Mouse (Mus musculus) heart, embryonic 13.5 days (tissue): ENCODE results near the gene Trim11. TPM values are rescaled to one million over a fixed set of nuclear protein-coding genes. Genes with fewer than 3 reads are reported as not detected.
A peak's percentile ranks its signal among the peaks of the same experiment; 100 is the strongest.
"Not testable (repeated sequence)": the region's sequence is repeated elsewhere in the genome, so short reads cannot be mapped to it uniquely, and the experiment has no call there.

Experiments
- ATAC-seq: fragments of 200-750 bp; cut with Nextera tagmentation; 2 replicates; pipeline ENCODE4 v1.8.0; 2017; ENCODE audit warnings: moderate TSS enrichment; ENCODE audit not compliant: insufficient number of reproducible peaks, low FRiP score, low TSS enrichment; ENCODE audit errors: extremely low read depth
- H3K27ac ChIP-seq: fragments of 300-500 bp; sonication (generic); replicated peaks from 2 replicates; pipeline ENCODE4 v1.5.1; 2015; ENCODE audit warnings: moderate library complexity, mild to moderate bottlenecking, inconsistent platforms
- H3K27me3 ChIP-seq: fragments of 300-500 bp; sonication (generic); replicated peaks from 2 replicates; pipeline ENCODE4 v1.6.1; 2015; ENCODE audit warnings: mild to moderate bottlenecking, inconsistent platforms
- H3K36me3 ChIP-seq: fragments of 300-500 bp; sonication (generic); 2 replicates; pipeline ENCODE4 v1.6.1; 2015; ENCODE audit warnings: mild to moderate bottlenecking, inconsistent platforms
- H3K4me1 ChIP-seq: fragments of 300-500 bp; sonication (generic); 2 replicates; pipeline ENCODE4 v1.6.1; 2015; ENCODE audit warnings: inconsistent platforms
- H3K4me2 ChIP-seq: fragments of 300-500 bp; sonication (generic); 2 replicates; pipeline ENCODE4 v1.6.1; 2015; ENCODE audit warnings: inconsistent platforms, mild to moderate bottlenecking, moderate library complexity
- H3K4me3 ChIP-seq: fragments of 300-500 bp; sonication (generic); 2 replicates; pipeline ENCODE4 v1.5.1; 2015; ENCODE audit warnings: moderate library complexity, mild to moderate bottlenecking, inconsistent platforms
- H3K9ac ChIP-seq: fragments of 300-500 bp; sonication (generic); 2 replicates; pipeline ENCODE4 v1.6.1; 2015; ENCODE audit warnings: inconsistent platforms, mild to moderate bottlenecking, moderate library complexity
- H3K9me3 ChIP-seq: fragments of 300-500 bp; sonication (generic); 2 replicates; pipeline ENCODE4 v1.6.1; 2016; ENCODE audit warnings: inconsistent platforms
- WGBS: fragments of 180-500 bp; shearing (Covaris S2); methylation state at CpG from one replicate; pipeline ENCODE4 v1.1.7; 2015; ENCODE audit warnings: mixed read lengths; 5-methylcytosine and 5-hydroxymethylcytosine counted together
- polyA plus RNA-seq: library from polyadenylated mRNA; unstranded; fragments of >200 nt; fragmentation: Nextera tagmentation; extraction: Ambion mirVana; gene quantifications from 2 replicates; pipeline ENCODE4 v1.2.1, GENCODE M21; 2015

The Trim11 gene
- polyA plus RNA-seq, 1 experiment from 2014 or later, result 25.6 TPM

DNA sequence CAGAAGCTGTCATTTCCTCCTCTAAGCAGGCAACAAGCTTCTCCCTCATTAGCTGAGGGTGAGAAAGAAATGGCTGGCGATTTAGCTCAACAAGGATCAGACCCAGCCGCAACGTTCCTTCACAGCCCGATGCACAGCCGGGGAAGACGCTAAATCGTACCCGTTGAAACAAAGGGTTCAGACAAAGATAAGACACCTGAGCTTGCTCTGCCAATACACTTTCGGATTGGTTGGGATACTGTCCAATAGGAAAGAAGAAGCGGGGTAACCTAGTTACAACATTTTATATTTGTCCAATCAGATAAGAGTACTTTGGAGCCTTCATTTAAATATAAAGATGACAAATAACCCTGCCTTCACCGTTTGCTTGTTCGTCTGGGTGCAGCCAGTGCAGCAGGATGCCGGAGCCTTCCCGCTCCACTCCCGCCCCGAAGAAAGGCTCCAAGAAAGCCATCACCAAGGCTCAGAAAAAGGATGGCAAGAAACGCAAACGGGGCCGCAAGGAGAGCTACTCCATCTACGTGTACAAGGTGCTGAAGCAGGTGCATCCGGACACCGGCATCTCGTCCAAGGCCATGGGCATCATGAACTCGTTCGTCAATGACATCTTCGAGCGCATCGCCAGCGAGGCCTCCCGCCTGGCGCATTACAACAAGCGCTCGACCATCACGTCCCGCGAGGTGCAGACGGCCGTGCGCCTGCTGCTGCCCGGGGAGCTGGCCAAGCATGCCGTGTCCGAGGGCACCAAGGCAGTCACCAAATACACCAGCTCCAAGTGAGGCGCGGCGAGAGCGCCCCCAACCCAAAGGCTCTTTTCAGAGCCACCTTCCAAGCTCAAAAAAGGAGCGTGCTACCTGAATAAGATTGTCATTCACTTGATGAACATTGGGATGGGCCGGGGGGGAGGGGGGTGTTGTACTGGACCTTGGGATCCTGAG, 29.1 kb upstream of the Trim11 start, which contains the start of gene Hist3h2ba:
Hist3h2ba (plus strand) TSS at position 379 of the 938 bp plus-strand sequence.
- peak within 1 kb of the TSS; percentile 73 for H3K4me2 ChIP-seq
- 1% methylated on average over 48 of the region's 48 CpGs for WGBS
- H3K9ac ChIP-seq, result peak within 1 kb of the TSS; percentile 77
- peaks cover 29% of the 10 kb centered on the region for H3K4me1 ChIP-seq
- peak within 1 kb of the TSS; percentile 80 for H3K27ac ChIP-seq
- H3K27me3 ChIP-seq, result peaks cover 74% of the 10 kb centered on the region
- peak; percentile 60; the same call in 1 of the 2 replicates for ATAC-seq
- no peaks in the 10 kb centered on the region for H3K36me3 ChIP-seq
- peak within 1 kb of the TSS; percentile 52 for H3K4me3 ChIP-seq
- H3K9me3 ChIP-seq, result no peaks in the 10 kb centered on the region

GRCm38 (mm10) chr11:58949480-58950431, 28.1 kb upstream of the Trim11 start:
- Histone ChIP-seq H3K4me2 (peak overlapping the region; percentile 73), H3K36me3 (no peaks in the 10 kb centered on the region), H3K27ac (peak overlapping the region; percentile 80), H3K4me3 (peak overlapping the region; percentile 52), H3K4me1 (peaks cover 29% of the 10 kb centered on the region), H3K9me3 (no peaks in the 10 kb centered on the region), H3K9ac (peak overlapping the region; percentile 77), H3K27me3 (peaks cover 65% of the 10 kb centered on the region)
- 16% methylated on average over 20 of the region's 20 CpGs for WGBS
- no peak for ATAC-seq

DNA sequence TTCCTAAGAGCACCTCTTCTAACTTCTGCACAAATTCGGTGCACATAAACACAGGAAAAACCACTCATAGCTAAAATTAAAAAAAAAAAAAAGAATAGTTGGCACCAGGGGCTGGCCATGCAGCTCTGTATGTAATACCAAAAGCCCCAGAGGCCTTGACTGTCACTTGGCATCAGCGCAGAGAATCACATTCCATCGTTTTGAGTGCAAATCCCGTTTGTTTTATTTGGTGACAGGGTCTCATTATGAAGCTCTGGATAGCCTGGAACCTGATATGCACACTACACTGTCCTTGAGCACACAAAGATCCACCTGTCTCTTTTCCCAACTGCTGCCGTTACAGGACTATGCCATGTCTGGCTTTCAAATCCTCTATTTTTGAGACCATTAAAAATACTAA, 26.7 kb upstream of the Trim11 start:
- no peak overlapping the region for H3K4me2 ChIP-seq
- H3K9me3 ChIP-seq, result no peaks in the 10 kb centered on the region
- no peak overlapping the region for H3K9ac ChIP-seq
- 72% methylated on average over 5 of the region's 5 CpGs for WGBS
- H3K27ac ChIP-seq, result no peak overlapping the region
- H3K4me3 ChIP-seq, result no peak overlapping the region
- no peak for ATAC-seq
- peaks cover 36% of the 10 kb centered on the region for H3K4me1 ChIP-seq
- no peaks in the 10 kb centered on the region for H3K36me3 ChIP-seq
- H3K27me3 ChIP-seq, result peaks cover 51% of the 10 kb centered on the region

- peaks cover 16% of the 10 kb centered on the region for H3K36me3 ChIP-seq
- peak overlapping the region; percentile 97 for H3K4me2 ChIP-seq
- peak overlapping the region; percentile 100 for H3K27ac ChIP-seq
- 1% methylated on average over 33 of the region's 33 CpGs for WGBS
- peak overlapping the region; percentile 76 for H3K4me3 ChIP-seq
- ATAC-seq, result no peak
- peaks cover 39% of the 10 kb centered on the region for H3K4me1 ChIP-seq
- peak overlapping the region; percentile 92 for H3K9ac ChIP-seq
- peaks cover 28% of the 10 kb centered on the region for H3K27me3 ChIP-seq
- no peaks in the 10 kb centered on the region for H3K9me3 ChIP-seq
These were observed 24.3 kb upstream of the Trim11 start for GRCm38 (mm10) chr11:58953351-58954169.

- Histone ChIP-seq H3K27ac (peak overlapping the region; percentile 100), H3K36me3 (peaks cover 16% of the 10 kb centered on the region), H3K27me3 (peaks cover 27% of the 10 kb centered on the region), H3K9ac (peak overlapping the region; percentile 92), H3K4me1 (peaks cover 39% of the 10 kb centered on the region), H3K4me3 (peak overlapping the region; percentile 76), H3K4me2 (peak overlapping the region; percentile 97)
- ATAC-seq, H3K9me3 ChIP-seq: not testable (repeated sequence)
- WGBS, result under 1% methylated on average over 17 of the region's 17 CpGs
These were observed 23.8 kb upstream of the Trim11 start for GRCm38 (mm10) chr11:58954170-58954419.

DNA sequence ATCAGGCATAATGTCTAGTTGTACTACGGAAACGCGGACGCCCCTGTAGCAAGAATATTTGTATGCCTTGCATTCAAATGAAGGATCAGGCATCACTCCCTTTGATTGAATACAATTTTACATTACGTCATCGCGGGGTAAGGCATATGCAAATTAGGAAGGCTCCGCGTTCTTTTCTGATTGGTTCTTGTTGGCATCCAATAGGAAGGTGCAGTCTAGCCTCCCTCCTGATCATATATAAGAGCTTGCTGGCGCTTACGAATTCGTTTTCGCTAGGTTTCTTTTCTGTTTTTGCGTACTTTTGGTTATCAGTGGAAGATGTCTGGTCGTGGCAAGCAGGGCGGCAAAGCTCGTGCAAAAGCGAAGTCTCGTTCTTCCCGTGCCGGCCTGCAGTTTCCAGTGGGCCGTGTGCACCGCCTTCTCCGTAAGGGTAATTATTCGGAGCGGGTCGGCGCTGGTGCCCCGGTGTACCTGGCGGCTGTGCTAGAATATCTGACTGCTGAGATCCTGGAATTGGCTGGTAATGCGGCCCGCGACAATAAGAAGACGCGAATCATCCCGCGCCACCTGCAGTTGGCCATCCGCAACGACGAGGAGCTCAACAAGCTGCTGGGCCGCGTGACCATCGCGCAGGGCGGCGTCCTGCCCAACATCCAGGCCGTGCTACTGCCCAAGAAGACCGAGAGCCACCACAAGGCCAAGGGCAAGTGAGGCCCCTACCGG, 23.3 kb upstream of the Trim11 start, which contains the start of the genes Hist3h2a and Trim17:
Hist3h2a (plus strand) TSS at position 266 of the 723 bp plus-strand sequence.
Trim17 (plus strand) TSS at position 266 of the 723 bp plus-strand sequence.
- ATAC-seq, result peak; percentile 86
- Histone ChIP-seq H3K4me2 (peak within 1 kb of the TSS; percentile 97), H3K36me3 (peaks cover 16% of the 10 kb centered on the region), H3K27ac (peak within 1 kb of the TSS; percentile 100), H3K4me3 (peak within 1 kb of the TSS; percentile 76), H3K27me3 (peaks cover 23% of the 10 kb centered on the region), H3K9ac (peak within 1 kb of the TSS; percentile 96), H3K4me1 (peaks cover 39% of the 10 kb centered on the region), H3K9me3 (no peaks in the 10 kb centered on the region)
- WGBS, result under 1% methylated on average over 49 of the region's 49 CpGs

GRCm38 (mm10) chr11:58955143-58955867, 22.6 kb upstream of the Trim11 start:
- Histone ChIP-seq H3K27me3 (peaks cover 17% of the 10 kb centered on the region), H3K27ac (peak overlapping the region; percentile 100), H3K36me3 (peaks cover 16% of the 10 kb centered on the region), H3K9ac (peak overlapping the region; percentile 96), H3K4me2 (peak overlapping the region; percentile 97), H3K4me3 (peak overlapping the region; percentile 76), H3K9me3 (no peaks in the 10 kb centered on the region), H3K4me1 (peaks cover 42% of the 10 kb centered on the region)
- peak; percentile 23; the same call in 1 of the 2 replicates for ATAC-seq
- under 1% methylated on average over 20 of the region's 20 CpGs for WGBS

GRCm38 (mm10) chr11:58955868-58956257, 22.0 kb upstream of the Trim11 start:
- H3K4me1 ChIP-seq, result peaks cover 44% of the 10 kb centered on the region
- peaks cover 16% of the 10 kb centered on the region for H3K36me3 ChIP-seq
- H3K9ac ChIP-seq, result peak overlapping the region; percentile 96
- peak overlapping the region; percentile 100 for H3K27ac ChIP-seq
- no peaks in the 10 kb centered on the region for H3K9me3 ChIP-seq
- H3K27me3 ChIP-seq, result peaks cover 11% of the 10 kb centered on the region
- peak overlapping the region; percentile 97 for H3K4me2 ChIP-seq
- 44% methylated on average over 8 of the region's 8 CpGs for WGBS
- peak overlapping the region; percentile 76 for H3K4me3 ChIP-seq
- ATAC-seq, result no peak

DNA sequence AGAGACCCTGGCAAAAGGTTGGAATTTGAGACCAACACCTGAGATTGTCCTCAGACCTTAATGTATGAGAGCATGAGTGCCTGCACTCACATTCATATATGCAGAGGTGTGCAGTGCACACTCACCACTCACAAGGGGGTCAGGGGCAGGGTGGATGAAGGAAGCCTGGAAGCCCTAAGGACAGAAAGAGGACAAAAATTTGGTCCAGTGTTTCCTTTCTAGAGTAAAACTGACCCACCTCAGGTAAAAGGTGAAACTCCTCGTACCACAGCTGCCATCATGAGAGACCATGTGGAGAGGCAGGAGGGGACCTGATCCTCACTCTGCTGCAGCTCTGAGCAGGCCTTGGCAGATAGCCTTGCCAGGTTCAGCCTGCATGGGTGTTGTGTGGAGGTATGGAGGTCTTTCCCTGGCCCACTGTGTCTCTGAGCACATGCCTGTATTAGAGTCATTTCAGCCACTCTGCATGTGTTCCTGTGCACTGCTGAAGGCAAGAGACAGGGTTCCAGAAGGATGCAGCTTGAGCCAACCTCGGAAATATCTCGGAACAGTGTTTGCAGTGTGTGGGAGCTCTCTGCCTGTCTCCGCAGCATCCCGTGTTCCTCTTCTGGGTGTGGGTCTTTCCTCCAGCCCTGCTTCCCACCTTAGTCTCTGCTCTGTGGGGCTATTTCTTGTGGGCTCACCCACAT, 20.5 kb upstream of the Trim11 start:
- Histone ChIP-seq H3K4me1 (peaks cover 44% of the 10 kb centered on the region), H3K4me3 (peak overlapping the region; percentile 76), H3K27me3 (peaks cover 14% of the 10 kb centered on the region), H3K4me2 (peak overlapping the region; percentile 97), H3K36me3 (peaks cover 16% of the 10 kb centered on the region), H3K27ac (no peak overlapping the region), H3K9me3 (peaks cover 9% of the 10 kb centered on the region; the same call in 1 of the 2 replicates), H3K9ac (peak overlapping the region; percentile 96)
- WGBS, result 82% methylated on average over 5 of the region's 5 CpGs
- ATAC-seq, result no peak
